Mouse (Mus musculus): Measurements from ENCODE around the gene Fam207a.

Fam207a gene

DNA sequence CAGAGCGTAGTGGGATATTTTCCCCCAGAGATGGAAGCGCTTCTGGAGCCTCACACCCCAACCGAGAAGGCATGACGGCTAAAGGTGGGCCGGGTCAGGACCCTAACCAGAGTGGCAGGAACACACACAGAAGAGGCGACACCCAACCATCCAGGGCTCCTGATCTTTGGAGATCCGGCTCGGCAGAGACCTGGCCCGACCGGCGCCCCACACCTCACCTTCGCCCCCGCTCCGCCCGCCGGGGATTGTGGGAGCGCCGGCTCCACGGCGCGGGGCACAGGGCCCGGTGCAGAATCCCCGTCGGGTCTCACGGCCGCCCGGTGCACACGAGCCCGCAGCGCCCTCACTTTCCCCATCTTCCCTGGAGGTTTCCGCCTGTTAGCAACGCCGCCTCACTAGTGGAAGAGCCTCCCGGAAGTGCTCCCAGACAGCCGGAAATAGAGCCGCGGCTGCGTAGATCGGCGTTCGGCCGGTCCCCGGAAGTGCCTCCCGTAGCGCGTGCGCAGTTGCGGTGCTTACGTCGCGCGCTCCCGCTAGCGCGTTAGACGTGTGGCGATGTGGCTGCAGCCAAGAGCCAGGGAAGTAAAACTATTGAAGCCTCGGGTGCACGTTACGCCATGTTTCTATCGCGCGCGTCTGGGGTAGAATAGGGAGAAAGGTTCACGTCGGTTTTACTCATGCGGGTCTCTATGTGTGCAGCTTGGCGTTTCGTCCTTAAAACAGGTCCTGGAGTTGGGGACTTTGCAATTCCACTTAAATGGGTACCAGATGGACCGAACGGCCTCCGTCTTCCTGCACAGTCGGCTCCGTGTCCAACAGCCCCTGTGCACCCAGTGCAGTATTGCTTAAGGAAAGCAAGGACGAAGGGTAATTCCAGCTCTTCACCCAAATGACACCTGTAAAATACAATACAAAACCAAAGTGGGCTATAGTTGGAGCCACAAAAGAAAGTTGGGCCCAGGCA lies at the start of gene Fam207a:
Gene Fam207a, minus strand, starts transcription at position 401 of the 964 bp plus-strand sequence.
- DNase-seq: peak; percentile 95

DNA sequence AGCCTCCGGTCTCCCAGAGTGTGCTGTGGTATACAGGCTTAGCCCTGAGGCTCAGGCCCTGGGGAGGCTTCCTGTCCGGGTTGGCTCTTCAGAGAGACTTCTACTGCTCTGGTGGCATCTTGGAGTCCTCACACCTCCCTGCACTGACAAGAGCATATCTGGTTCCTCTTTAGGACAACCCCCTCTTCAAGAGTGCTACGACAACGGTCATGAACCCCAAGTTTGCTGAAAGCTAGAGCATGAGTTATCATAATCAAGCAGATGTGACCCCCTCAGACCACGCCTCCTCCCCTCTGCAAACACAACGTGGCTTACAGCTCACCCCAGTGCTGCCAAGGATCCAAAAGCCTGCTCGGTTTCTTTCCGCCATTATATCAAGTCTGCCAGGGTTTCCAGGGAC lies 49.4 kb upstream of the Fam207a start:
- no peak for DNase-seq

DNA sequence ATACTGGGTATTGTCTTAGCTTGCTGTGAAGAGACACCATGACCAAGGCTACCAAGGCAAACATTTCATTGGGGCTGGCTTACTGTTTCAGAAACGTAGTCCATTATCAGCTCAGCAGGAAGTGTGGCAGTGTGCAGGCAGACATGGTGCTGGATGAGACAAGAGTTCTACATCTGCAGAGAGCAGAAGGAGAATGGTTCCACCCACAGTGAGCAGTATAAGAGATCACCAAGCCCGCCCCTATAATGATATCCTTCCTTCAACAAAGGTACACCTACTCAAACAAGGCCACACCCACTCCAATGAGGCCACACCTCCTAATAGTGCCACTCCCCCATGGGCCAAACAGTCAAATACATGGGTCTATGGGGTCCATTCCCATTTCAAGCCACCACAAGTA lies 45.9 kb upstream of the Fam207a start:
- peak; percentile 42 for DNase-seq

DNA sequence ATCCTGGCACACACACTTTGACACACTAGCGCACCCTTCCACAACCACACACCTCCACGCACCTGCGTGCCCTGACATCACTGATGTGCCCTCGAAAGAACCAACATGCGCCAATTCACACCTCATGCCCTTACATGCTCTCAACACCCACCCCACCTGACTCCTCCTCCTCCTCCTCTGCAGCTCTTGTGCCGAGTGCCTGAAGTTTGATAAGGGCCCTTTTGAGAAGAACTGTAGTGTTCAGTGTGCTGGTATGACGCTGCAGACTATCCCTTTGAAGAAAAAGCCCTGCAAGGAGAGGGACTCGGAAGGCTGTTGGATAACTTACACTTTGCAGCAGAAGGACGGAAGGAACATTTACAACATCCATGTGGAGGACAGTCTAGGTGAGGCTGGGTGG lies 45.2 kb upstream of the Fam207a start:
- no peak for DNase-seq

DNA sequence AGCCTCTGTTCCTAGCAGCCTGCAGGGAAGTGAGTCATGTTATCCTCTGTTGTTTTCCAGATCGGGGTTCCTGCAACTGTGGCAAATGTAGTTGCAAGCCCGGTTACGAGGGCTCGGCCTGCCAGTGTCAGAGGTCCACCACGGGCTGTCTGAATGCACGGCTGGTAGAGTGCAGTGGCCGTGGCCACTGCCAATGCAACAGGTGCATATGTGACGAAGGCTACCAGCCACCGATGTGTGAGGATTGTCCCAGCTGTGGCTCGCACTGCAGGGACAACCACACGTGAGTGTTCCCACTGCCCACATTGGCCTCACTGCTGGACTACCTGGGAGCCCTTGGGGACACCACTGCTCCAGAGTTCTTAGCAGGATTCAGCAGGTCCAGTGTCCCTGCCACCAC lies 44.5 kb upstream of the Fam207a start:
- no peak for DNase-seq

DNA sequence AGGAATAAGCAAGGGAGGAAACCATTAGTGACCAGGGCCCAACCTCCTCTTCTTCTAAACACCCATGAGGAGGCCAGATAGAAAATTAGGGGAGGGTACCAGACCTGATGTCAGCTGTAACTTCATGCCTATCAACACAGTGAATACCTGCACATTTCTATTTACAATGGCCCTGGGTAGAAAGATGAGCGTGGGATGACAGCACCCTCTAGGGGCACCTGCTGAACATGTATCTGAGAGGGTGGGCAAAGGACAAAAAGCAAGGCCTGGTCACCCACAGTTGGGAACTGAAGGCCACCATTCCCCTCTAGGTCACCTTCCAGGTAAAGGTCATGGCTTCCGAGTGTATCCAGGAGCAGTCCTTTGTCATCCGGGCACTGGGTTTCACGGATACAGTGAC lies 42.1 kb upstream of the Fam207a start:
- no peak for DNase-seq

DNA sequence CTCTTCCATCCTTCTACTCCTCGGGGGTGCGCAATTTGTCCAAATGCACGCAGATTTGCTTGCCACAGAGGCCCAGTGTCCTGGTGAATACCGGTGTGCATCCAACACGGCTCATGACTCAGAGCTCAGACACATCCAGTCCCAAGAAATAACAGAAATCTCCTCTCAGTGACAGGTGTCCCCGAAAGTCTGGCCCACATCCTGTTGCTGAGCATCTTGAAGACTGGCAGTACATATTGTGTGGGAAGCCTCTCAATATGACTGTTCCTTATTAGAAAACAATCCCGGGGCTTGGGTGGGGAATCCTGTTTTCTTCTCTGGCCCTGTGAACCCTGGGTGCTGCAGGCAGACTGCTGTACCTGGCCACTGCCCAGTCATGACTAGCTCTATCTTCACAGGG lies 41.0 kb upstream of the Fam207a start:
- DNase-seq: no peak

DNA sequence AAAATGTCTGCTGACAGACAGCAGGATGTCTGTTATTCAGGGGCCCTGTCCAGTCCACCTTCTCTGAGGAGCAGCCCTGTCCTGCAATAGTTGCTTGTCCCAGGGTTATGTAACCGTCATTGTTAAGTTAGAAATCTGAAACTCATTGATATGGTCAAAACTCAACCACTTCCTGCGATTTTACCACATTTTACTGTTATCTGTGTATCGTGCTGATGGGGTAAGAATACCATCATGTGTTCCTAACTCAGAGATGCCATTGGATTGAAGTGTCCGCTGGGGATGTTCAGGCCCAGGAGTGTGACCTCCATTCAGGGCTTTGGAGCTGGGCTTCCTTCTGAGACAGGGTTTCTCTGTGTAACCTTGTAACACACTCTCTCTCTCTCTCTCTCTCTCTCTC lies 39.3 kb upstream of the Fam207a start:
- DNase-seq: no peak

DNA sequence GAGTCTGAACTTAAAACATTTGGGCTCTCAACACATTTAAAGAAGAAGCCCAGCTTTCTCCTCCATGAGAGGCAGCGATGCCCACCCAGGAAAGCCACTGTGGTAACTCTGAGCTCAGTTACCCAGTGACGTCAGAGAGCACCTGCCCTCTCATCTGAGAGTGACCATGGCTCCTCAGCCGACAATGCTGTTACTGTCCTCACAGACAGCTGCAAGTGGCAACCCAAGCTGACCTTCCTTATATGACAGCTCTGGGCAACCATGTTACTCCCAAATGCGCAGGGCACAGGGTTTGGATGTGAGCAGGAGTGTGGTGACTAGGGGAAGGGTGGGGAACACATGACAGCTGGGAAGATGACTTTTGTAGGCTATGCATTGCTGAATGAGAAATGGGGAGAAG lies 37.7 kb upstream of the Fam207a start:
- no peak for DNase-seq

DNA sequence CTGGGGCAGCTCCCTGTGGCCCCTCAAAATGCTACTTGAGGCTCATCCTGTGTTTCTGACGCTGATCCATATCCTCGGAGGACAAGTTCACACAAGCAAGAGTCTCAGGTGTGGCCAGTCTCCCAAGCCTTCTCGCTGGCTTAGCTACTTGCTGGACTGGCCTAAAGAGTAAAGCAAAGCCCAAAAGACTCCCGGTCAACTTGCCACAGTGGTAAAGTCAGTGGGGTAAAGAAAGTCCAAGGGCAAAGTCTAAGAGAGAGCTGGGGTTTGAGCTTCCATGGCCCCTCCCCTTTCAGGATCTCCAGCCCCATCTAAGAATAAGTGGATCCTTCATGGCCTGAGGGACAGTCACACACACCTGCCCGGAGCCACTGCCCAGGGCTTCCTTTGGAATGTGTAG lies 36.6 kb upstream of the Fam207a start:
- DNase-seq: no peak

DNA sequence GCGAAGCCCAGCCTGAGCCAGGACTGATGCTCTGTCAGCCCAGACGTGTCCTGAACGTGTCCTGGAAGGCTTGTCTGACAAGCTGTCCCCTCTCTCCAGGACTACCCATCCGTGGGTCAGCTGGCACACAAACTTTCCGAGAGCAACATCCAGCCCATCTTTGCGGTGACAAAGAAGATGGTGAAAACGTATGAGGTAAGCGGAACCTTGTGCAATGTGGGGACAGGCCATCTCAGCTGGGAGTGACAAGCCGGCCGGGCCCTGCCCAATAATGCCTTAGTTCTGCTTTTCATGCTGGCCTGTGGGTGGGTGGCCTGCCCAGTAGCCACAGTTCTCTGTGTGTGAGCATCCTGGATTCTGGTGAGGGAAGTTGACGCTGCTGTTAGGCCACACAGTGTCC lies 35.3 kb upstream of the Fam207a start:
- DNase-seq: peak; percentile 36

DNA sequence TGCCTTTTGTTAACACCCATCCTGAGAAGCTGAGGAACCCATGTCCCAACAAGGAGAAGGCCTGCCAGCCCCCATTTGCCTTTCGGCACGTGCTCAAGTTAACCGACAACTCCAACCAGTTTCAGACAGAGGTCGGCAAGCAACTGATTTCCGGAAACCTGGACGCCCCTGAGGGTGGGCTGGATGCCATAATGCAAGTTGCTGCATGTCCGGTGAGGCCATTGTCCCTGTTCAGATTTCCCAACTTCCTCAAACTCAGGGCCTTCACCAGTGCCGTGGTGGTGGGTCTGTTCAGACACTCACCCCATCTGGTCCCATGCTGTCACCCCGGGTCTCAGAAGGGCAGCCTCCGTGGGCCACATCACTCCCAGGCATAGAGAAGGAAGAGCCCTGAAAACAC lies 33.0 kb upstream of the Fam207a start:
- no peak for DNase-seq

DNA sequence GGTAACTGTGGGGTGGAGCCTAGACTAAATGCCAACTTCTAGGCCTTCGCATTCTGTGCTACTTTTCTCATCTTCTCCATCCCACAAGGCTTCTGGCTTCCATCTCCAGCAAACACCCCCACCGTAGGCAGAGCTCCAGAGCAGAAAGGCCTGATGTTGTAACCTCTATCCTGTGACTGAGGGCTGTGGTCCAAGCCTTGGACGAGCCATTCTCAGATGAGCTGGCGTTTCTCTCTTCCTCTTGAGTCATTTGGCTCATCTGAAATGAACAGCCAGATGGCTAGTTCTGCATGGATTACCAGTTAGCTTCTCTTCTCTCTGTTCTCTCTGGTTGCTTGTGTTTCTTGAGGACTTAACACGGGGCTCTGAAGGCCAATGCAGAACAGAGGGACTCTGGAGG lies 29.3 kb upstream of the Fam207a start:
- DNase-seq: no peak

DNA sequence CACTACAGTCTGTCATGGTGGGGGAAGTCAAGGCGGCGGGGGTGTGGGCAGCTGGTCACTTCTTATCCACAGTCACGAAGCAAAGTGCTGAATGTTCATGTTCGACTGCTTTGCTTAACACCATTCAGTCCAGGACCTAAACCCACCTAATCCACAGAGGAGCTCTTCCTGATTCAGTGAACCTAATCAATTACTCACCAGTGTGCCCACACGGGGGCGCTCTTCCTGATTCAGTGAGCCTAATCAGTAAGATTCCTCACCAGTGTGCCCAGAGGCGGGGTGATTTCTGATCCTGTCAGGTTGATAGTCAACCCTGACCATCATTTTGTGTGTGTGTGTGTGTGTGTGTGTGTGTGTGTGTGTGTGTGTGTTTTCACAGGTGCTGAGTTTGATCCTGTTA lies 27.6 kb upstream of the Fam207a start:
- DNase-seq: peak; percentile 76

DNA sequence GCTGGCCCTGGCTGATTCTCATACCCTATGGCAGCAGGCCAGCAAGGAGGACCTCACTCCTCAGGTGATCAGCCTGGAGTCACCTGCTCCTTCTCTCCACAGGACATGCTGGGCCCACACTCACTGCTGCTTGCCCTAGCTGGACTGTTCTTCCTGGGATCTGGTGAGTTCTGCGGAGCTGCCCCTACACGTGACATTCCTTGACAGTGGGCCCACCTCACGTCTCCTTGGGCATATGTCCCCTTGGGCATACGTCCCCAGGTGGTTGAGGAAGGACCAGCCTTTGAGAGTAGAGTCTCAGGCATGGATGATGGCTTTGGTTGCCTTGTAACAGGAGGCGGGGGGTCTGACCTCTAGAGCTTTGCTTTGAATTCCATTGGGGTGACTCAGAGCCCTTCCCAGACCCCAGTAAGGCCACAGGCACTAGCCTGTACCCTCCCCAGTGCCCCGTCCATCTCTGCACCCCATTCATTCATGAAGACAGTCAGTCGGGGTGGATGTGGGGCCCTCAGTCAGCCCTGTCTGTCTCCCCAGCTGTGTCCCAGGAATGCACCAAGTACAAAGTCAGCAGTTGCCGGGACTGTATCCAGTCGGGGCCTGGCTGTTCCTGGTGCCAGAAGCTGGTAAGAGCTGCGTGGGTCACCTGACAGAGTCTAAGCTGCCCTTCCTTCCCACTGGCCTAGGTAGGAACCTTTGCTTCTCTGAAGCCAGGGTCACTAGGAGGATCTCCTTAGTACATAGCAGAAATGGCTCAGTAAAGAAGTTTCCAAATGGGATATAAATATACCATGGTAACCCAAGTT lies 26.5 kb upstream of the Fam207a start:
- no peak for DNase-seq

DNA sequence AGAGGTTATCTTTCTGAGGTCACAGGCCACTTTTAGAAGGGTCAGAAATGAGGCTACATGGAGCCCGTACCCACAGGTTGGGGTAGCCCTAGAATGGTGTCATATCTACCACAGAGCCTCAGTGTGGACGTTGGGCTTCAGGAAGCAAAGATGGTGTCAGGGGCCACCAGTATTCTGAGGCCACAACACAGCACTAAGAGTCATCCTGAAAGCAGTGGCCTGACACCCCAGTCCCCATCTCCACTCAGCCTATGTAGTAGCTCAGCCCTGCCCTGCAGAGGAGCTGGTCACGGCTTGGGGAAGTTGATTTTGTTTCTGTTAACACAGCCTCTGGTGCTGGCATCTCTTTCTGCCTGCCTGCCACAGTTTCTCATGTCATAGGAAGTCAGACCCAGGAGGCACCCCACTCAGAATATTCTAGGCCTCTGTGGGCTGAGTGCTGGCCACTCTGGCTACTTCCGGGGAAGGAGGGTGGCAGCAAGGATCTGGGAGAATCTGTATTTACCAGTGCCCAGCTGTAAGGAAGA lies 25.1 kb upstream of the Fam207a start:
- no peak for DNase-seq

DNA sequence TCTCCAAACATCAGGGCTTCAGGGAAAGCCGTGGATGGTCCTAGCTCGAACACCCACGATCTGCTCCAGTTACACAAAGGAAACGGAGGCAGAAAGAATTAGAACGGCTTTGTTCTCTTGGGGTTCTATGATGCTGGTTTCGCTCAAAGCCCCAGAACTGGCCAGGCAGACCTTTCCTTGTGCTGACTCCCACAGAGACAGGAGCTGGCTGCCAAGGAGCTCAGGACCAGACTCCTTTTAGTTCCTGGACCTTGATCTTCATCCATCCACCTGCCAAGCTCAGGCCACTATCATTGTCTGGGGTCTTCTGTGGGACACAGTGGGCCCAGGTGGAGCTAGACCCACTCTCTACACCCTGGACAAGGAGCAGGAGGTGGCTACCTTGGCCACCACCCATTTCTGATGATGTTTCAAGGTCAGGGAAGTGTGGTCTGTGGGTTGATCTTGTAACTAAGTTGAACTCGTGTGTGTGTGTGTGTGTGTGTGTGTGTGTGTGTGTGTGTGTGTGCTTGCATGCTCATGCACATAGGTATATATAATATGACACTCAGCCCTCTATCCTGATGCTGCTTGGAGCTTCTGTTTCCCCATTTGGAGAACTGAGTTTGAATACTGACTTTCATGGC lies 23.8 kb upstream of the Fam207a start:
- no peak for DNase-seq

DNA sequence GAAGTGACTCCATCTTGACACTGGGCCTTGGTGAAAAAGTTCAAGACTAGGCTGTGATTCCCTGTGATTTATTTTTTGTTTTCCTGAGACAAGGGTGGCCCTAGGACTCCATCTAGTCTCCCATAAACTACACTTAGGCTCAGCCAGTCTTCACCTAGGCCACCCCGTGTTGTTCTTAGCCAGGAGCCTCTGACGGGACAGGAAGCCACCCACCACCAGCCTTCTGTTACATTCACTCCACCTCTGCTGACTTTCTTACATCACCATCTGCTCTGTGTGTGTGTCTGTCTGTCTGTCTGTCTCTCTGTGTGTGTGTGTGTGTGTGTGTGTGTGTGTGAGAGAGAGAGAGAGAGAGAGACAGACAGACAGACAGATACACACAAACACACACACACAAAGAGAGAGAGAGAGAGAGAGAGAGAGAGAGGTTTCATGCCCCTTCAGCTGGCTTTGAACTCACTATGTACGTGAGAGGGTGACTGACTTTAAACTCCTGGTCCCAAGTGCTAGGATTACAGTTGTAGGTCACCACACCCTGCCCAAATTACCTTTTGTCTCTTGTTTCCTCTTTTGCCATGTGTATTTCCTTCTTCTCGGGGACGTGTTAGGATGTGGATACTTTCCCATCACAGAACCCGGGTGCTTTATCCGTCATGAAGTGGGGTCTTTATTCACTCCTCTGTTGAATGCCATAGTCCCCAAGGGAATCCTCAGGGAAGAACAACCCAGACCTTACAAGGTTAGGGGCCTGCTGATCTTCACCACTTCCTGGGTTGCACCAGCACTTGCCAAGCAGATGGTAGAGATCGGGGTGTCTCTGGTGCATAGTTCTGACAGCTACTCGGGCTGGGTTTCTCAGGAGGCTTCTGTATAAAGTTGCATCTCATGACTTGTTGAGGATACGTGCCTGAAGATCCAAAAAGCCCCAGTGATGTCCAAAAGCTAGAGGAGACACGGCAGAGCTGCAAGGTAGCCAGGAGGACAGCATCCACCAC lies 21.9 kb upstream of the Fam207a start:
- DNase-seq: no peak

DNA sequence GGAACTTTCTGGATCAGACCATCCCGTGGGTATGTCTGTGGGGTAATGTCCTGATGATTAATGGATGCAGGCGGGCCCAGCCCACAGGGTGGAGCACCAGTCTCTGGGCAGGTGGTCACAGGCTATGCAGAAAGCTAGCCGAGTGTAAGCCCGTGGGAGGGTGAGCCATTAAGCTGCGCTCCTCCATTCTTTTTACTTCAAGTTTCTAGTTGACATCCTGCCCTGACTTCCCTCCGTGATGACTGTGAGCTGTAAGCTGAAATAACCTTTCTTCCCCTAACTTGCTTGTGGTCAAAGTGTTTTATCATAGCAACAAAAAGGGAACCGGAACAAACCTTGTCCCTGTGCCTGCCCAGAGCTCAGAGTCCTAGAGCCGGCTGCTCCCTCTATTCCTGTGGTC lies 21.1 kb upstream of the Fam207a start:
- DNase-seq: no peak

DNA sequence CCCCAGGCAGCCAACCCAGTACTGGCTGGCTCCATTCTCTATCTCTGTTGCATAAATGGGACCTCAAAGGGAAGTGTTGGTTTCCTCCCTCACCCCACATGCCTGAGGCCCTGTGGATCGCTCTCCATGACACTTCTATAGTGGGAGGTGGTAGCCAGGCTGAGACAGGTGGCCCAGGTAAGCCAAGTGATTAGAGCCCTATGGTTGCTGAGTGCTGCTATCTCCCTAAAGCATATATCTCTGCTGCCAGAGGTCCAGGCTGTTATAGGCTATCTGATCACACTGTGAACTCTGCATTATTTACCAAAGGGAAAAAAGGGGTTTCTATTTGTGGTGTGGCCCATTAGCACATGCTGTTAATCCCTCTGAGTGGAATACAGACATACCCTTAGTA lies 16.4 kb upstream of the Fam207a start:
- no peak for DNase-seq

DNA sequence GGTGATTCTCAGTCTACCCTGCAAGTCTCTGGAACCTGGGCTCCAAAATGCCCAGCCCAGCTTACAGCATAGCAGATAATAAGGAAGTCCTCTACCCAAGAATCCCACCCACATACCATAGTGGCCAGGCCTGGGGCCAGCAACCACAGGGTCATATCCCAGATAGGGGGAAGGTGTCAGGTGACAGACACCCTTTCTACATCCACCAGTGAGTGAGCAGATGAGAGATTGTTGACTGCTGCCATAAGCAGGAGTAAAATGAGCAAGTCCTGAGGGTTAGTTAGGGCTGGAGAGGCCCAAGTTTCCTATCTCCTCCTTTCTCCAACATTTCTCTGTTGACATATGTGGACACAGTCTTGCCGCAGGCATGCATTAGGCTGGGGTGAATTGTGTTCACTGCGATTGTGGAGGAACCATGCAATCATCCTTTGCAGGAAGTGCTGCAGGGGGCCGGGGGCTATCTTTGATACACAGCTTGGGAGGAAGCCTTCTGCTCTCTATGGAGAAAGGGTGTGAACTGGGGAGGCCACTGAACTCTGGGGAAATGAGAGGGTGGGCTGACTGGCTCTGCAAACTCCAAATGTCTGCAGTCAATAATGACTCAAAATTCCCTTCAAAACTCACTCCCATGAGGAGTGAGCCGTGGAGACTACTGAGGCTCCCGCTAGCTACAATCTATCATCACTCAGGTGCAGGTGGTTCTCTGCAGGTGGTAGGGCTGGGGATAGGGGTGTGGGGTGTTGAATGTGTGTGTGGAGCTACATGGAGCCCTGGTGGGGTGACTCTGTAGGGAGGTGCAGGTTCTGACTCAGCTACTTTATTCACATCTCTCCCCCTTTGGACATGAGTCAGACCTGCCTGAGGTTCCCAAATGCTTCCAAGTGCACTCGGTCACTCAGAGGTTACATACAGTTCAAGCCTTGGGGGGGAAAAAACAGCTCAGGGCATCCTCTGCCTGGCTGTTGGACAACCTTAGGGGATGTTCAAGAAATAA lies 15.7 kb upstream of the Fam207a start:
- DNase-seq: peak; percentile 45

Data from liver (tissue).